Mouse (Mus musculus) MEL (cell line): ENCODE results near the gene Copz2.

ENCODE experiments used
- CHD2 ChIP-seq: IDR thresholded peaks from 2 replicates; pipeline ENCODE4 v1.6.1; 2011; ENCODE audit warnings: low read length, improper control_type of control experiment
- CTCF ChIP-seq, 3 experiments: IDR thresholded peaks in 2 of 3; conservative IDR thresholded peaks in 1 of 3; 2 replicates each; pipeline ENCODE4 v1.5.1; 2011 to 2012; ENCODE audit warnings: low read length in 3 of 3, low read depth in 2 of 3, mild to moderate bottlenecking in 2 of 3, improper control_type of control experiment in 1 of 3, inconsistent platforms in 1 of 3, mixed read lengths in 1 of 3, moderate library complexity in 1 of 3; ENCODE audit not compliant: control insufficient read depth in 1 of 3, insufficient read depth in 1 of 3, poor library complexity in 1 of 3, severe bottlenecking in 1 of 3
- HCFC1 ChIP-seq: IDR thresholded peaks from 2 replicates; pipeline ENCODE4 v1.6.1; 2012; ENCODE audit warnings: low read depth, mild to moderate bottlenecking, inconsistent platforms, low read length, improper control_type of control experiment, moderate library complexity
- TAL1 ChIP-seq: IDR thresholded peaks from 2 replicates; pipeline ENCODE4 v1.6.1; 2012; ENCODE audit warnings: mild to moderate bottlenecking, inconsistent platforms, low read length, moderate library complexity, mixed read lengths
- UBTF ChIP-seq: IDR thresholded peaks from 2 replicates; pipeline ENCODE4 v1.6.1; 2012; ENCODE audit warnings: low read depth, mild to moderate bottlenecking, inconsistent platforms, low read length, improper control_type of control experiment, moderate library complexity, borderline replicate concordance; ENCODE audit not compliant: insufficient read depth
- ZC3H11A ChIP-seq: IDR thresholded peaks from 2 replicates; pipeline ENCODE4 v1.6.1; 2012; ENCODE audit warnings: low read depth, mild to moderate bottlenecking, inconsistent platforms, low read length, improper control_type of control experiment
- ZNF384 ChIP-seq: IDR thresholded peaks from 2 replicates; pipeline ENCODE4 v1.6.1; 2012; ENCODE audit warnings: low read depth, mild to moderate bottlenecking, inconsistent platforms, low read length, improper control_type of control experiment

DNA sequence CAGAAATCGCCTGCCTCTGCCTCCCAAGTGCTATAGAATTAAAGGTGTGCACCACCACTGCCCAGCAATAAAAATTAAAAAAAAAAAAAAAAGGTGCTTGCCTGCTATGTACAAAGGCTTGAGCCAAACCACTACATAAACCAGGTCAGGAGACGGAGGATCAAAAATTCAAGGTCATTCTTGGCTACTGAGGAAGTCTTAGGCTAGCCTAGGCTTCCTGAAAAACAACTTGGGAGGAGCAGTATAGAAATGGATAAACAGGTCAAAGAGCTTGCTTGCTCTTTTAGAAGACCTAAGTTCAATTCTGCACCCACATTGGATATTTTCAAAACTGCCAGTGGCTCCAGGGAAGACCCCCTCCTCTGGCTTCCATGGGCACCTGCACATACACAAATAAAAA, 35.2 kb upstream of the Copz2 start:
- TF ChIP-seq ZNF384 (peak; percentile 52; the same call in 1 of the 2 replicates), TAL1 (no peak), UBTF (no peak), ZC3H11A (no peak), HCFC1 (no peak), CTCF (IDR thresholded peaks at IDR 0.05 in 2 of 3, conservative IDR thresholded peaks at IDR 0.05 in 1 of 3; ENCODE audit: control insufficient read depth in 1 of 3, insufficient read depth in 1 of 3, low read depth in 2 of 3, low read length in 3 of 3, poor library complexity in 1 of 3, severe bottlenecking in 1 of 3) (no peak), CHD2 (no peak)
